Mouse (Mus musculus): Measurements from ENCODE around the gene Stab2. TPM values are rescaled to one million over a fixed set of nuclear protein-coding genes. Genes with fewer than 3 reads are reported as not detected.

Gene Stab2
- total RNA-seq, 2 experiments from 2014 or later = 0.15 to 0.84 TPM

- ATAC-seq (replicated peaks; ENCODE audit: low FRiP score, poor library complexity, severe bottlenecking) = no peak
Observed at GRCm38 (mm10) chr10:86908562-86908961, 99.3 kb downstream of the Stab2 start.

GRCm38 (mm10) chr10:86907043-86907442 lies 100.8 kb downstream of the Stab2 start:
- ATAC-seq (replicated peaks; ENCODE audit: low FRiP score, poor library complexity, severe bottlenecking) = no peak

GRCm38 (mm10) chr10:86895531-86895930 lies 112.3 kb downstream of the Stab2 start:
- no peak for ATAC-seq (replicated peaks; ENCODE audit: low FRiP score, poor library complexity, severe bottlenecking)

- no peak for ATAC-seq (replicated peaks; ENCODE audit: low FRiP score, poor library complexity, severe bottlenecking)
Observed at GRCm38 (mm10) chr10:86891066-86891465, 116.8 kb downstream of the Stab2 start.

- no peak for ATAC-seq (replicated peaks; ENCODE audit: low FRiP score, poor library complexity, severe bottlenecking)
Observed at GRCm38 (mm10) chr10:86890166-86890930, 117.5 kb downstream of the Stab2 start.

GRCm38 (mm10) chr10:86889440-86889839 lies 118.4 kb downstream of the Stab2 start:
- no peak for ATAC-seq (replicated peaks; ENCODE audit: low FRiP score, poor library complexity, severe bottlenecking)

- ATAC-seq (replicated peaks; ENCODE audit: low FRiP score, poor library complexity, severe bottlenecking) = no peak
Observed at GRCm38 (mm10) chr10:86886434-86886833, 121.4 kb downstream of the Stab2 start.

GRCm38 (mm10) chr10:86881448-86881847 lies 126.4 kb downstream of the Stab2 start:
- no peak for ATAC-seq (replicated peaks; ENCODE audit: low FRiP score, poor library complexity, severe bottlenecking)

GRCm38 (mm10) chr10:86880071-86880806 lies 127.6 kb downstream of the Stab2 start:
- ATAC-seq (replicated peaks; ENCODE audit: low FRiP score, poor library complexity, severe bottlenecking) = no peak

GRCm38 (mm10) chr10:86878721-86879120 lies 129.1 kb downstream of the Stab2 start:
- ATAC-seq (replicated peaks; ENCODE audit: low FRiP score, poor library complexity, severe bottlenecking) = no peak

GRCm38 (mm10) chr10:86872591-86872990 lies 135.2 kb downstream of the Stab2 start:
- no peak for ATAC-seq (replicated peaks; ENCODE audit: low FRiP score, poor library complexity, severe bottlenecking)

GRCm38 (mm10) chr10:86872121-86872520 lies 135.7 kb downstream of the Stab2 start:
- no peak for ATAC-seq (replicated peaks; ENCODE audit: low FRiP score, poor library complexity, severe bottlenecking)

GRCm38 (mm10) chr10:86863429-86863828 lies 144.4 kb downstream of the Stab2 start:
- ATAC-seq (replicated peaks; ENCODE audit: low FRiP score, poor library complexity, severe bottlenecking) = no peak

- no peak for ATAC-seq (replicated peaks; ENCODE audit: low FRiP score, poor library complexity, severe bottlenecking)
Observed at GRCm38 (mm10) chr10:86862496-86862895, 145.3 kb downstream of the Stab2 start.

- no peak for ATAC-seq (replicated peaks; ENCODE audit: low FRiP score, poor library complexity, severe bottlenecking)
Observed at GRCm38 (mm10) chr10:86860396-86860795, 147.4 kb downstream of the Stab2 start.

GRCm38 (mm10) chr10:86853433-86853832 lies 154.4 kb downstream of the Stab2 start:
- no peak for ATAC-seq (replicated peaks; ENCODE audit: low FRiP score, poor library complexity, severe bottlenecking)

GRCm38 (mm10) chr10:86852160-86852559 lies 155.7 kb downstream of the Stab2 start:
- no peak for ATAC-seq (replicated peaks; ENCODE audit: low FRiP score, poor library complexity, severe bottlenecking)

- no peak for ATAC-seq (replicated peaks; ENCODE audit: low FRiP score, poor library complexity, severe bottlenecking)
Observed at GRCm38 (mm10) chr10:86849508-86849907, 158.3 kb downstream of the Stab2 start.

- ATAC-seq (replicated peaks; ENCODE audit: low FRiP score, poor library complexity, severe bottlenecking) = no peak
Observed at GRCm38 (mm10) chr10:86849087-86849486, 158.7 kb downstream of the Stab2 start.

GRCm38 (mm10) chr10:86846926-86847467 lies 160.8 kb downstream of the Stab2 start:
- ATAC-seq (replicated peaks; ENCODE audit: low FRiP score, poor library complexity, severe bottlenecking) = no peak

GRCm38 (mm10) chr10:86842659-86843058 lies 165.2 kb downstream of the Stab2 start:
- no peak for ATAC-seq (replicated peaks; ENCODE audit: low FRiP score, poor library complexity, severe bottlenecking)
